Mouse (Mus musculus): ENCODE results near the gene Stxbp5l. TPM values are rescaled to one million over a fixed set of nuclear protein-coding genes. Genes with fewer than 3 reads are reported as not detected.
"Not testable (repeated sequence)": the region's sequence is repeated elsewhere in the genome, so short reads cannot be mapped to it uniquely, and the experiment has no call there.

Gene Stxbp5l
- polyA plus RNA-seq, 1 experiment, result not detected

DNA sequence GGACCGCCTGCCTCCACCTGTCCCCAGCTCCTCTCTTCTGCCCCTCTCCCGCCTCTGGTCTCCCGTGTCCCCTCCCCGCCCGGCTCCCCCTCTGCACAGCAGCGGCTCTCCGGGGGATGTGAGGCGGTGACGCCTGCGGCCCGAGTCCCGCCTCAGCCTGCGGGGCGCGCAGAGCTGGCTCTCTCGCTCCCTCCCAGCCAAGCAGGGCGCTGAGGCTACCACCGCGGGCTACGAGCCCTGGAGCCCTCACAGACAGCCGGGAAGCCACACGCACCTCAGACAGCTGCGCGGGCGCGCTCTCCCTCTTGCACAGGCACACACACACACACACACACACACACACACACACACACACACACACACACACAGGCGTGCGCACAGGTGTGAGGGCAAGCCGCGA, 393 bp downstream of the Stxbp5l start:
- Histone ChIP-seq H3K27ac (ENCODE audit: insufficient read depth, low read depth, low read length) (no peak overlapping the region), H3K4me3 (ENCODE audit: insufficient read depth, low read length) (peak overlapping the region; percentile 11; the same call in 1 of the 2 replicates), H3K4me1 (ENCODE audit: control insufficient read depth, insufficient read depth, low read length) (no peaks in the 10 kb centered on the region)
- no peak for TF ChIP-seq POLR2A (IDR thresholded peaks at IDR 0.05; ENCODE audit: borderline replicate concordance, low read depth, low read length)
- TF ChIP-seq CTCF (IDR thresholded peaks at IDR 0.05; ENCODE audit: low read depth, low read length), result no peak

DNA sequence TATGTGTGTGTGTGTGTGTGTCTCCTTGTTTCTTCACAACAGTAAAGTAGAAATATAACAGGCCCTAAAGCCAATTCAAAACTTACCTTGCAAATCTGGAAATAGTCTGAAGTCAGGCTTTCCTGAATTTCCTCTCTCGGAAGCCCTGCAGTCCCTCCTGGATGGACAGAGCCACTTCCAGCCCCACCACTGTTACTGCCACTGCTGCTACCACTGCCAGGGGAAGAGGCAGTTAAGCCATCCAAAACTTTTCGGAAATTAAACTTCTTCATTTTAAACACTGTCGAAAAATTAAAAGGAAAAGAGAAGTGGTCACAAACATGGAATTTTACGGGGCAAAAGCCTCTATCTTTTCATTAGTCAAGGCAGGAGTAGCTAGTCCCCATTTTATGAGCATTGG, 1.3 kb downstream of the Stxbp5l start:
- TF ChIP-seq CTCF (IDR thresholded peaks at IDR 0.05; ENCODE audit: low read depth, low read length) (no peak), POLR2A (IDR thresholded peaks at IDR 0.05; ENCODE audit: borderline replicate concordance, low read depth, low read length) (no peak)
- no peak overlapping the region for H3K4me3 ChIP-seq (ENCODE audit: insufficient read depth, low read length)
- H3K27ac ChIP-seq (ENCODE audit: insufficient read depth, low read depth, low read length), result no peak overlapping the region
- H3K4me1 ChIP-seq (ENCODE audit: control insufficient read depth, insufficient read depth, low read length), result no peaks in the 10 kb centered on the region

DNA sequence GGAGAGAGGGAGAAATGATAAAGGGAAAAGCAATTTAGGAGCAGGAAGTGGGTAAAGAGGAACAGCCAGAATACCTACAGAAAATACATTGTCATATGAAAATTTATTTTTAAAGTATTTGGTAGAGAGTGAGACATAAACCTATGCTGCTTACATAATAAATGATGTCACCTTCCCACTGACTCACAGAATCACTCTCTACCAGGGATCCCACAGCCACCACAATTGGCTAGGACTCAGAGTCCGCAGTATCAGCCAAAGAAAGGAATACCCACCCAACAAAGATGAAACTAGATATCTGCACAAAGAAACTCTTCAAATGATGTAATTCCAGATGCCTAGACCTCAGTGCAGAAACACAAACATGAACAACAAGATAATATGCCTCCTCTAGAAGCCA, 12.0 kb downstream of the Stxbp5l start:
- TF ChIP-seq CTCF (IDR thresholded peaks at IDR 0.05; ENCODE audit: low read depth, low read length) (no peak), POLR2A (IDR thresholded peaks at IDR 0.05; ENCODE audit: borderline replicate concordance, low read depth, low read length) (no peak)
- H3K4me1 ChIP-seq (ENCODE audit: control insufficient read depth, insufficient read depth, low read length), result no peaks in the 10 kb centered on the region
- no peak overlapping the region for H3K27ac ChIP-seq (ENCODE audit: insufficient read depth, low read depth, low read length)
- no peak overlapping the region for H3K4me3 ChIP-seq (ENCODE audit: insufficient read depth, low read length)

DNA sequence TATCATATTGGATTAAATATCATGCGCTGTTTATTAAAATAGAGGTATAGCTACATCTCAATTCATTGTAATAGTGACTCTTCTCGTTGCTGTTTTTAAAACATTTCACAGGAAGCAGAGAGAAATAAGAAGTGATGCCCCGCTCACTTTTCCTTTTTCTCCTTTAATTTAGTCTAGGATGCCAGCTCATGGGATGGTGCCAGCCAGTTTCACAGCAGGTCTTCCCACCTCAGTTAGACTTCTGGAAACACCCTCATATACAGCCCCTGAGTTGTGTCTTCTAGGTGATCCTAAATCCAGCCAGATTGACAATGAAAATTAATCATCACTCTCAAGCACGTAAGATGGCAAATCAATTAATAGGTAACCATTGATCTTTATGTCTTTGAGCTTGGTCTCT, 17.3 kb downstream of the Stxbp5l start:
- Histone ChIP-seq H3K4me3 (ENCODE audit: insufficient read depth, low read length) (no peak overlapping the region), H3K27ac (ENCODE audit: insufficient read depth, low read depth, low read length) (no peak overlapping the region), H3K4me1 (ENCODE audit: control insufficient read depth, insufficient read depth, low read length) (no peaks in the 10 kb centered on the region)
- no peak for TF ChIP-seq POLR2A (IDR thresholded peaks at IDR 0.05; ENCODE audit: borderline replicate concordance, low read depth, low read length)
- no peak for TF ChIP-seq CTCF (IDR thresholded peaks at IDR 0.05; ENCODE audit: low read depth, low read length)

DNA sequence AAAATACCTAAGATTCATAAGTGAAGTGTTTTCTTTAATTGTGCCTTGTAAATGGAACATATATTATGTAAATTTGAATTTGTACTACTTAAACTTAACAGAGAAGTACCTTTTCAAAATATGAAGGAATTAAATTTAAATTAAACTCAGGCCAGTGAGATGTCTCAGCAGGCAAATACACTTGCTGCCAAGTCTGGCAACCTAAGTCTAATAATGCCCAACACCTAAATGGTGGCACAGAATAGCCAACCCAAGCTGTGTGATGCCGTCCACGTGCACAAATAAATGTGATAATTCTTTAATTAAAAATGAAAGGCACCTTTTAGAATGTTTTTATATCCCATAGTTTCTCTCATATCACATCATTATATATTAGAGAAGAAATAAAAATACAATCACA, 20.8 kb downstream of the Stxbp5l start:
- no peaks in the 10 kb centered on the region for H3K4me1 ChIP-seq (ENCODE audit: control insufficient read depth, insufficient read depth, low read length)
- TF ChIP-seq POLR2A (IDR thresholded peaks at IDR 0.05; ENCODE audit: borderline replicate concordance, low read depth, low read length), result no peak
- TF ChIP-seq CTCF (IDR thresholded peaks at IDR 0.05; ENCODE audit: low read depth, low read length), result no peak
- no peak overlapping the region for H3K4me3 ChIP-seq (ENCODE audit: insufficient read depth, low read length)
- no peak overlapping the region for H3K27ac ChIP-seq (ENCODE audit: insufficient read depth, low read depth, low read length)

DNA sequence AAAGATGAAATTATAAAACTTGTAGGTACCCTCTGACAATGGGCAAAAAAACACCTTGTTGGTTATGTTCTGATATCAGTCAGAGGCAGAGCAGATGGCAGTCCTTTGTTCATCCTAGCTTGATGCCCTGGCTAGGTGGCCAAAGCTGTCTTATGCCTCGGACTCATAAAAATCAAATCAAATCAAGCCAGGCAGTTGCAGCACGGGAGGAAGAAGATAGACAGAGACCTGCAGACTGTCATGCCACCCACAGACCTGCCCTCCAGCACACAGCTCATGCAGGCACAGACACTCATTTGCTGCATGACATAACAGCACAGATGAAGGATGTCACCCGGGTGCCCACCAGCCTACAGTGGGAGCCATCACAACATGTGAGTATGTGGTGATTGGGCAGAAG, 29.1 kb downstream of the Stxbp5l start:
- TF ChIP-seq POLR2A (IDR thresholded peaks at IDR 0.05; ENCODE audit: borderline replicate concordance, low read depth, low read length), result no peak
- no peak for TF ChIP-seq CTCF (IDR thresholded peaks at IDR 0.05; ENCODE audit: low read depth, low read length)
- H3K4me1 ChIP-seq (ENCODE audit: control insufficient read depth, insufficient read depth, low read length), result no peaks in the 10 kb centered on the region
- H3K4me3 ChIP-seq (ENCODE audit: insufficient read depth, low read length), result no peak overlapping the region
- no peak overlapping the region for H3K27ac ChIP-seq (ENCODE audit: insufficient read depth, low read depth, low read length)

DNA sequence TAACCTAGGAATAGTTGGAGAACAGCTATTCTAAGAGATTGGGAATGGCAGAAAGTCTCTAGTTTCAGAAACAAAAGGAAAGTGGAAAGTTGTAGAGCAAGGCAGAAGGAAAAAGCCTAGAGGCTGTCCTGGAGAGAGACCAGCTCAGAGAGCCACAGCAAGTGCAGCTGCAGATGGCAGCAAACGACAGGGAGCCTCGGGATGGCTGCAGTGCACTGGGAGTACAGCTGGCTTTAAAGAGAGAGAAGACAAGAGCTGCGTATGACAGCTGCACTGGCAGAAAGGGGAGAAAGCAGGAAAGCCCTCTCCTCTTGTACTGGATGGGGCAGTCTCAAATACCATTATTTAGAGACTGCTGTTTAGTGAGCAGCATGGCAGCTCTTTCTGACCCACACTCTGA, 37.7 kb downstream of the Stxbp5l start:
- TF ChIP-seq CTCF (IDR thresholded peaks at IDR 0.05; ENCODE audit: low read depth, low read length) (no peak), POLR2A (IDR thresholded peaks at IDR 0.05; ENCODE audit: borderline replicate concordance, low read depth, low read length) (no peak)
- no peak overlapping the region for H3K4me3 ChIP-seq (ENCODE audit: insufficient read depth, low read length)
- H3K27ac ChIP-seq (ENCODE audit: insufficient read depth, low read depth, low read length), result no peak overlapping the region
- H3K4me1 ChIP-seq (ENCODE audit: control insufficient read depth, insufficient read depth, low read length), result no peaks in the 10 kb centered on the region

DNA sequence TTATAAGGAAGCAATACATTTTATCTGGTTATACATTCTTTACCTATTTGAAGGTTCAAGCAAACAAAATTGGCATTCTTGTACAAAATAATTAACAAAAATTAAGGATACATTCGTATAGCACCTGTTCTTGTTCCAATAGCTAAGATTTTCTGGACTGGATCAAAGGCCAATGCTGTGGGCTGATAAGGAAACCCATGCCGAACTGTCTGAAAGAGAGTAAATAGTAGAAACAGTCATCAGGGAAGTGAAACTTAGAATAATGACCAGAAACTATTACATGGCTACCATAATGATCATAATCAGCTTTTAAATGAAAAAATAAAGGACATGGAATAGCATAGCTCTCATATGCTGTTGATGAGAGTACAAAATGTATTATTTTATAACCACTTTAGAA, 39.8 kb downstream of the Stxbp5l start:
- Histone ChIP-seq H3K4me3 (ENCODE audit: insufficient read depth, low read length) (no peak overlapping the region), H3K4me1 (ENCODE audit: control insufficient read depth, insufficient read depth, low read length) (no peaks in the 10 kb centered on the region), H3K27ac (ENCODE audit: insufficient read depth, low read depth, low read length) (no peak overlapping the region)
- TF ChIP-seq POLR2A (IDR thresholded peaks at IDR 0.05; ENCODE audit: borderline replicate concordance, low read depth, low read length) (no peak), CTCF (IDR thresholded peaks at IDR 0.05; ENCODE audit: low read depth, low read length) (no peak)

DNA sequence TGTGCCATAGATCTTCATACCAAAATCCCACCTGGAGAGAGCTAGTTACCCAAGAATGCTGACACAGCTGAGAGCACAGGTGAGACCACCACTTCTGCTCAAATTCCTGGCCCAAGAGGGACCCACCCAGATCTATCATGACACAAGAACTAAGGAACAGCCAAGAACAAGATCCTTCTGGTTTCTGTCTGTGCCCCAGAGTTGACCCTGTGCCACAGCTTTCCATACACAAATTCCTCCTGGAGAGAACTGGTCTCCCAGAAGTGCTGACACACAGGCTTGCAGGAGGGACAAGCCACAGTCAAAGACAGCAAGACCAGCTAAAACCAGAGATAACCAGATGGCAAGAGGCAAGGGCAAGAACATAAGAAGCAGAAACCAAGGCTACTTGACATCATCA, 43.3 kb downstream of the Stxbp5l start:
- not testable (repeated sequence) for H3K4me1 ChIP-seq (ENCODE audit: control insufficient read depth, insufficient read depth, low read length); H3K4me3 ChIP-seq (ENCODE audit: insufficient read depth, low read length); H3K27ac ChIP-seq (ENCODE audit: insufficient read depth, low read depth, low read length)

DNA sequence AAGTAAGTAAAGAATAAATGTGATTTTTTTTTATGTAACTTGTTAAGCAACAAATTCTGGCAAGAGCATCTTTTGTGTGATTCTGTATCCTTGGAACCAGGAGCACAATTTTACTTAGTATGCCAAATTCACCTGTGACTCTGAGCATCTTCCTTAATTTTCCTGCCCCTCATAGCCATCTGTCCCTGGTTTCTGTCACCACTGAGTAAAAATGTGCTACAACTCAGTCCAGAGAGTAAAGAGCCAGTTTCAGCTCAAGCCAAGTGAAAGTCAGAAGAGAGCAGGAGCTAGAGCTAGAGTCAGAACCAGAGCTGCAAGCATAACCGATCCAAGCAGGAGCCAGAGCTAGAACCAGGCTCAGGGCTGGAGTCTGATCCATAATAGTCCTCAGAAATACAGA, 46.6 kb downstream of the Stxbp5l start:
- Histone ChIP-seq H3K27ac (ENCODE audit: insufficient read depth, low read depth, low read length) (no peak overlapping the region), H3K4me1 (ENCODE audit: control insufficient read depth, insufficient read depth, low read length) (no peaks in the 10 kb centered on the region), H3K4me3 (ENCODE audit: insufficient read depth, low read length) (no peak overlapping the region)
- TF ChIP-seq POLR2A (IDR thresholded peaks at IDR 0.05; ENCODE audit: borderline replicate concordance, low read depth, low read length) (no peak), CTCF (IDR thresholded peaks at IDR 0.05; ENCODE audit: low read depth, low read length) (no peak)

DNA sequence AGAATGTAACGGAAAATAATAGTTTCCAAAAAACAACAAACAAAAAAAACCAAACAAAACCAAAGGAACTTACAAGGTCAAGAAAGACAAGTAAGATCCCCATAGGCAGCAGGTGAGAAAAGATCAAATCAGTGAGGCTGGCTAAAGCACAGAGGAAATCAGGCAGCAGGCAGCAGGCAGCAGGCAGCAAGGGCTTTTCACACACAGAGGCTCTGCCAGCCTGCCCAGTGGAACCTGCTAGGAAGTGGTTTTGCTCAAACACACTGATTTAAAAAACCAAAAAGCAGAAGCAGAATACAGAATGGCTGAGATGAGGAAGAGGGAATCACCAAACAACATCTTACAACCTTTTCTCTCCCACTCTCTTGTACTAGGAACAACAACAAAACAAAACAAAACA, 47.2 kb downstream of the Stxbp5l start:
- H3K27ac ChIP-seq (ENCODE audit: insufficient read depth, low read depth, low read length), result no peak overlapping the region
- TF ChIP-seq CTCF (IDR thresholded peaks at IDR 0.05; ENCODE audit: low read depth, low read length), result no peak
- no peak for TF ChIP-seq POLR2A (IDR thresholded peaks at IDR 0.05; ENCODE audit: borderline replicate concordance, low read depth, low read length)
- no peaks in the 10 kb centered on the region for H3K4me1 ChIP-seq (ENCODE audit: control insufficient read depth, insufficient read depth, low read length)
- no peak overlapping the region for H3K4me3 ChIP-seq (ENCODE audit: insufficient read depth, low read length)
